Mouse (Mus musculus) adipocyte (in vitro differentiated cells): ENCODE data around the gene Tceal5.

ENCODE experiments used
- DNase-seq: peaks from one replicate; pipeline ENCODE4 v3.0.0-alpha.2; 2016; ENCODE audit warnings: low spot score

Tceal5 gene

DNA sequence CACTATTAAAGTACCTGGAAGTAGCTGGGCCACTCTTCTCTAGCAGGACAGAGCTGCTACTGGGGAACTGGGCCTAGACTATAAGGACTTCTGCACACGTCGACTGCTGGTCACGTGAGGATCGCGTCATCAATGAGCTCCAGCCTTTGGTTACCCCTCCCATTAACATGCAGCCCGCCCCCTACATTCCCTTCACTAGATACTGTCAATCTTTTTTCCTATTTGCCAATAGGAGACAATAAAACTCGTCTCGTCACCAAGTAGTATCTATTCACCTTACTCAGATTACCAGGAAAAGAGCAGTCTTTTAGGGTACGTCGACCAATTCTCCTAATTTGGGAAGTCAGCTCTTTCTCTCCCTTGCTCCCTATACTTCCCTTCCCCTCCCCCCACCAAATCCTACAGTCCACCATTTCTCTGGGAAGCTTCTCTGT is 31.5 kb downstream of the Tceal5 start, which contains the start of gene Tceal8:
TSS of gene Tceal8 (minus strand) at position 225 of the 434 bp plus-strand sequence.
- peak; percentile 93 for DNase-seq

DNA sequence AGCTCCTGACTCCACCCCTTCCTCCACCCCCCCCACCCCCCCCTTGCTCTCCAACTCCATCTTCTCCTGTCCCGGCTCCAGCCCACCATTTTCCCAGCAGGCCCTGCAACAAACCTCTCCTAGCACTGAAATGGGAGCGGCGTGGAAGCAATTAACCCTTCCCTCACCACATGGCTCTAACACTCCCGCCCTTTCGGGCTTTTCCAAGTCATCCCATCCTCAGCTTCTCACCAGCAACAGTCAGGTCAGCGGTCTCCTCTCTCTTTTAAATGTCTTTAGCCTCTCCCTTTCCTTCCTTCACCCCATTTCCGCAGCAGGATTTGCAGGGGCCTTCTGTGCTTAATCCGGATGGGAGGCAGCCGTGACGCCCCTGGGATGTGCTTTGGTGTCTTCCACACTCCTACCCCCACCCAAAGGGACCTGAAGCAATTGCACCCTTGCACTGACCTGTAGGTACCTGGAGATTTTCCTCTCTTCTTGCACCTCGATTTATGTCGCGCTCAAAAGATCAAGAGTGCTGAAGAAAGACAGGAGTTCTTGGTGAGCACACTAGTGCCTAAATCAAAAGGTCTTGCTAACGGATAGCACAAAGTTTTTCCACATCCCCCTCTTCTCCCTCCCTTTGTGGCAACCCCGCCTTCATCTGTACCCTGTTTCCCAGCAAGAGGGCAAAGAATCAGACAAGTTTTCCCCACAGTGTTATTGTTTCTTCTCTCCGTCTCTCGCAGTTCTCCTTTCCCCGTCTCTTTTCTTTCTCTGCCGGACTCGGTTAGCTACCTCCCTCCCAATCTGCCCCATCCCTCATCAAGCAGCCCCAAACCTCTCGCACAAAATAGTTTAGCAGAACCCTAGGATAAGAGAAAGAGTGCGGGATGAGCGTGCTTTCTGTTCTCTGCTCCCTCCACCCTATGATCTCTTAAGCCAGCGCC is 32.2 kb downstream of the Tceal5 start:
- DNase-seq, result peak; percentile 77

GRCm38 (mm10) chrX:136170625-136171024 is 33.1 kb downstream of the Tceal5 start:
- DNase-seq, result no peak
